Mouse (Mus musculus) brain, embryonic 18.5 days (tissue): ENCODE results near the gene Cmya5.

Source experiments
- DNase-seq: peaks from one replicate; pipeline ENCODE4 v3.0.0-alpha.2; 2012; ENCODE audit warnings: low read depth, low spot score

Gene Cmya5

DNA sequence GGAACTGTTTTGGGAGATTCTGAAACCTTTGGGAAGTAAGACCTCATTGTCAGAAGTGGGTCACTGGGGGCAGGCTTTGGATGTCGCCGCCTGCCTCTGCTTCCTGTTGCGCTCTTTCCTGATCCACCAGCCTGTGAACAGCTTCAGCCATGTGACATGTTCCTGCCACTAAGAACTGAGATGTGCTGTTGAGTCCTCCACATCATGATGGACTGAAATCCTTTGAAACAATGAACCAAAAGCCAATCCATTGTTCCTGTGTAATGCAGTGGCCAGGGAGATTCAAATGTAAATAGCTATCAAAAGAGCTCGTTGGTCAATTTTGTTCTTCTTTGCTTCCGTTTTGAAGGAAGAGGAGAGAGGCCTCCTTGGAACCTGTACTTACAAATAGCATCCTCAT is 151.7 kb downstream of the Cmya5 start:
- no peak for DNase-seq
